Mouse (Mus musculus) MEL (cell line): ENCODE measurements around the gene Coq8b.

Experiments used
- BHLHE40 ChIP-seq: IDR thresholded peaks from 2 replicates; pipeline ENCODE4 v1.6.1; 2012; ENCODE audit warnings: low read depth, mild to moderate bottlenecking, inconsistent platforms, low read length, improper control_type of control experiment, borderline replicate concordance
- CTCF ChIP-seq, 3 experiments: IDR thresholded peaks in 2 of 3; conservative IDR thresholded peaks in 1 of 3; 2 replicates each; pipeline ENCODE4 v1.5.1; 2011 to 2012; ENCODE audit warnings: low read length in 3 of 3, low read depth in 2 of 3, mild to moderate bottlenecking in 2 of 3, improper control_type of control experiment in 1 of 3, inconsistent platforms in 1 of 3, mixed read lengths in 1 of 3, moderate library complexity in 1 of 3; ENCODE audit not compliant: control insufficient read depth in 1 of 3, insufficient read depth in 1 of 3, poor library complexity in 1 of 3, severe bottlenecking in 1 of 3
- EP300 ChIP-seq, 2 experiments: IDR thresholded peaks; 2 replicates each; pipeline ENCODE4 v1.6.1; 2011; ENCODE audit warnings: improper control_type of control experiment in 2 of 2, low read length in 2 of 2, low read depth in 1 of 2, mild to moderate bottlenecking in 1 of 2
- GATA1 ChIP-seq: IDR thresholded peaks from 2 replicates; pipeline ENCODE4 v1.6.1; 2011; ENCODE audit warnings: low read depth, low read length, improper control_type of control experiment
- HCFC1 ChIP-seq: IDR thresholded peaks from 2 replicates; pipeline ENCODE4 v1.6.1; 2012; ENCODE audit warnings: low read depth, mild to moderate bottlenecking, inconsistent platforms, low read length, improper control_type of control experiment, moderate library complexity
- MAFK ChIP-seq: IDR thresholded peaks from 2 replicates; pipeline ENCODE4 v1.6.1; 2011; ENCODE audit warnings: low read depth, mild to moderate bottlenecking, low read length, improper control_type of control experiment, borderline replicate concordance
- MAZ ChIP-seq: IDR thresholded peaks from 2 replicates; pipeline ENCODE4 v1.6.1; 2012; ENCODE audit warnings: low read depth, mild to moderate bottlenecking, inconsistent platforms, low read length, improper control_type of control experiment
- MEF2A ChIP-seq: IDR thresholded peaks from 2 replicates; pipeline ENCODE4 v1.6.1; 2014; ENCODE audit warnings: low read depth, mild to moderate bottlenecking, inconsistent platforms, low read length, improper control_type of control experiment; ENCODE audit not compliant: poor library complexity, insufficient replicate concordance, severe bottlenecking; ENCODE audit errors: extremely low read depth
- POLR2A ChIP-seq, 2 experiments: IDR thresholded peaks; 2 replicates each; pipeline ENCODE4 v1.6.1; 2011 to 2012; ENCODE audit warnings: low read length in 2 of 2, mild to moderate bottlenecking in 2 of 2, control low read depth in 1 of 2, improper control_type of control experiment in 1 of 2, low read depth in 1 of 2, moderate library complexity in 1 of 2; ENCODE audit not compliant: control insufficient read depth in 1 of 2, insufficient read depth in 1 of 2, poor library complexity in 1 of 2
- POLR2AphosphoS5 ChIP-seq: IDR thresholded peaks from 2 replicates; pipeline ENCODE4 v1.6.1; 2012; ENCODE audit warnings: low read depth, borderline replicate concordance, mild to moderate bottlenecking, inconsistent platforms, low read length, moderate library complexity, mixed read lengths
- TAL1 ChIP-seq: IDR thresholded peaks from 2 replicates; pipeline ENCODE4 v1.6.1; 2012; ENCODE audit warnings: mild to moderate bottlenecking, inconsistent platforms, low read length, moderate library complexity, mixed read lengths
- TBP ChIP-seq: IDR thresholded peaks from 2 replicates; pipeline ENCODE4 v1.8.0; 2011; ENCODE audit warnings: low read depth, low read length, improper control_type of control experiment
- ZNF384 ChIP-seq: IDR thresholded peaks from 2 replicates; pipeline ENCODE4 v1.6.1; 2012; ENCODE audit warnings: low read depth, mild to moderate bottlenecking, inconsistent platforms, low read length, improper control_type of control experiment

GRCm38 (mm10) chr7:27288732-27289131, 55.9 kb downstream of the Coq8b start:
- TF ChIP-seq EP300 (IDR thresholded peaks at IDR 0.05; ENCODE audit: low read depth in 1 of 2, low read length in 2 of 2) (no peak), TAL1 (no peak), HCFC1 (no peak), TBP (no peak), ZNF384 (no peak), CTCF (IDR thresholded peaks at IDR 0.05 in 2 of 3, conservative IDR thresholded peaks at IDR 0.05 in 1 of 3; ENCODE audit: control insufficient read depth in 1 of 3, insufficient read depth in 1 of 3, low read depth in 2 of 3, low read length in 3 of 3, poor library complexity in 1 of 3, severe bottlenecking in 1 of 3) (peak in 1 of 3 experiments; percentile 52; a peak in 3 of 6 replicates), MEF2A (no peak), POLR2A (IDR thresholded peaks at IDR 0.05; ENCODE audit: control insufficient read depth in 1 of 2, insufficient read depth in 1 of 2, low read depth in 1 of 2, low read length in 2 of 2, poor library complexity in 1 of 2) (no peak), MAFK (no peak), MAZ (no peak), GATA1 (no peak), BHLHE40 (no peak), POLR2AphosphoS5 (no peak)
